Mouse (Mus musculus) intestine, embryonic 16.5 days (tissue): ENCODE measurements around the gene Myh2. TPM values are rescaled to one million over a fixed set of nuclear protein-coding genes. Genes with fewer than 3 reads are reported as not detected.

Source experiments
- ATAC-seq: fragments of 200-750 bp; cut with Nextera tagmentation; 2 replicates; pipeline ENCODE4 v1.8.0; 2017; ENCODE audit warnings: moderate TSS enrichment, moderate library complexity
- H3K27ac ChIP-seq: fragments of 300-500 bp; sonication (generic); 2 replicates; pipeline ENCODE4 v1.5.1; 2014; ENCODE audit warnings: mild to moderate bottlenecking, low read length
- H3K27me3 ChIP-seq: fragments of 300-500 bp; sonication (generic); replicated peaks from 2 replicates; pipeline ENCODE4 v1.6.1; 2014; ENCODE audit warnings: low read length, control low read depth, mixed read lengths; ENCODE audit not compliant: control insufficient read depth, insufficient read depth
- H3K36me3 ChIP-seq: fragments of 300-500 bp; sonication (generic); 2 replicates; pipeline ENCODE4 v1.6.1; 2014; ENCODE audit warnings: low read length, control low read depth; ENCODE audit not compliant: control insufficient read depth, insufficient read depth
- H3K4me1 ChIP-seq: fragments of 300-500 bp; sonication (generic); 2 replicates; pipeline ENCODE4 v1.6.1; 2014; ENCODE audit warnings: low read length, control low read depth, mixed read lengths; ENCODE audit not compliant: control insufficient read depth, insufficient read depth
- H3K4me2 ChIP-seq: fragments of 300-500 bp; sonication (generic); 2 replicates; pipeline ENCODE4 v1.6.1; 2014; ENCODE audit warnings: low read depth, low read length, control low read depth
- H3K4me3 ChIP-seq: fragments of 300-500 bp; sonication (generic); 2 replicates; pipeline ENCODE4 v1.5.1; 2014; ENCODE audit warnings: mild to moderate bottlenecking, low read length
- H3K9ac ChIP-seq: fragments of 300-500 bp; sonication (generic); 2 replicates; pipeline ENCODE4 v1.6.1; 2014; ENCODE audit warnings: low read depth, low read length
- H3K9me3 ChIP-seq: fragments of 300-500 bp; sonication (generic); 2 replicates; pipeline ENCODE4 v1.6.1; 2016; ENCODE audit warnings: low read length, control low read depth; ENCODE audit not compliant: control insufficient read depth
- WGBS: fragments of 180-500 bp; shearing (Covaris S2); extraction: QIAGEN DNeasy Blood & Tissue Kit; methylation state at CpG from one replicate; pipeline ENCODE4 v1.1.7; 2014; 5-methylcytosine and 5-hydroxymethylcytosine counted together
- polyA plus RNA-seq: library from polyadenylated mRNA; unstranded; fragments of >200 nt; fragmentation: Nextera tagmentation; extraction: Ambion mirVana; gene quantifications from 2 replicates; pipeline ENCODE4 v1.2.1, GENCODE M21; 2015

Myh2 gene
- polyA plus RNA-seq, 1 experiment from 2014 or later = 0.02 TPM

- H3K27me3 ChIP-seq = no peaks in the 10 kb centered on the region
- ATAC-seq = no peak
- no peak overlapping the region for H3K9ac ChIP-seq
- H3K36me3 ChIP-seq = no peaks in the 10 kb centered on the region
- H3K27ac ChIP-seq = no peak overlapping the region
- 72% methylated on average over 3 of the region's 3 CpGs for WGBS
- H3K9me3 ChIP-seq = no peaks in the 10 kb centered on the region
- H3K4me1 ChIP-seq = no peaks in the 10 kb centered on the region
- no peak overlapping the region for H3K4me2 ChIP-seq
- no peak overlapping the region for H3K4me3 ChIP-seq
These were observed 57.9 kb downstream of the Myh2 start for GRCm38 (mm10) chr11:67228731-67229130.

DNA sequence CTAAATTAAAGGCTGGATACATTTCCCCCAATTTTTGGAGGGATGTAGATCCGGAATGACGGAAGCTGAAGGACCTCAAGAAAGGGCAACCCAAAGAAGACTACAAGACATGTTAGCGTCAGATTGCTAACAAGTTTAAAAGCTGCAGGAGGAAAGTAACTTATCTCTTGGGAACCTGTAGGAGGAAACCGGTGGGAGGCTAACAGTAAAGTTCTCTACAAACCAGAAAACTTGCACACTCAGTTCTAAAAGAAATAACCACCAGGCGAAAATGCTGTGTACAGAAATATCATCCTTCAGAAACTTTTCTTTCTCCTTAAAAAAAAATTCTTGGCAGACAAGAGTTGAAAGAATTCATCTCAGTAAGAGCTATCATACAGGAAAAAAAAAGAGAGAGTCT, 58.3 kb downstream of the Myh2 start:
- Histone ChIP-seq H3K4me1 (no peaks in the 10 kb centered on the region), H3K9ac (no peak overlapping the region), H3K4me2 (no peak overlapping the region), H3K4me3 (no peak overlapping the region), H3K9me3 (no peaks in the 10 kb centered on the region), H3K27ac (no peak overlapping the region), H3K36me3 (no peaks in the 10 kb centered on the region), H3K27me3 (no peaks in the 10 kb centered on the region)
- 78% methylated on average over 5 of the region's 5 CpGs for WGBS
- ATAC-seq = no peak

- Histone ChIP-seq H3K27ac (no peak overlapping the region), H3K4me2 (no peak overlapping the region), H3K4me3 (no peak overlapping the region), H3K9me3 (no peaks in the 10 kb centered on the region), H3K36me3 (no peaks in the 10 kb centered on the region), H3K27me3 (no peaks in the 10 kb centered on the region), H3K9ac (no peak overlapping the region), H3K4me1 (no peaks in the 10 kb centered on the region)
- ATAC-seq = no peak
- WGBS = 82% methylated on average over 2 of the region's 2 CpGs
These were observed 59.1 kb downstream of the Myh2 start for GRCm38 (mm10) chr11:67229946-67230345.

DNA sequence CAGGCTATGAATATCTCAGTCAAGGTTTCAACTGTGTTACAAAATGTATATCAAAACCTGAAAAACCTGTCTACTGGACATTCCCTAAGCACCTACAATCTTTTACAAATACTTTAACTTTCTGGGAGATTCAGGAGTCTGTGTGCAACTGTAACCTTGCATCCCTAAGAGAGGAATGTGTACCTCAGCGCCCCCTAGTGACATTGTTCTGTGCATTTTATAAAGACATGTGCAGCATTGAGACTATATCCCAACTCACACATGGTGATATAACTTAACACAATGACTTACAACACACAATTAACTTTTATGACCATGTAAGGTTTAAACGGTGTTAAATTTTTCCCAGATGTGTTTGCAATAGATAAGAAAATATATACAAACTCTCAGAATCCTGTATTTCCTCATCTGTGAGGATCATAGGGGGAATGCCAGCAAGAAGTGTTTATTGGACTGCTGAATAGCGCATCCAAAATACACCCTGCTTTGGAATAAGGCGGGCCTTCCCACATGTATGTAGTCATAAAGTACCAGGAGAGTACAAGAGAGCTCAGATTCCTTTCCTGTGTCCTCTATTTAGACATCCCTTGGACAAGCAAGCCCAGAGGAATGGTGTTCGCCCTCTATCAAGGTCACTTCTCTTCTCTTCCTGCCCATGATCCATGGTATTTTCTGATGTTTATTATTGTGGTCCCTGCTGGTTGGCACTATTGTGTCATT, 65.0 kb downstream of the Myh2 start:
- Histone ChIP-seq H3K9me3 (no peaks in the 10 kb centered on the region), H3K4me2 (no peak overlapping the region), H3K9ac (no peak overlapping the region), H3K4me1 (no peaks in the 10 kb centered on the region), H3K27ac (no peak overlapping the region), H3K27me3 (no peaks in the 10 kb centered on the region), H3K36me3 (no peaks in the 10 kb centered on the region), H3K4me3 (no peak overlapping the region)
- ATAC-seq = no peak
- WGBS = 58% methylated on average over 5 of the region's 5 CpGs

DNA sequence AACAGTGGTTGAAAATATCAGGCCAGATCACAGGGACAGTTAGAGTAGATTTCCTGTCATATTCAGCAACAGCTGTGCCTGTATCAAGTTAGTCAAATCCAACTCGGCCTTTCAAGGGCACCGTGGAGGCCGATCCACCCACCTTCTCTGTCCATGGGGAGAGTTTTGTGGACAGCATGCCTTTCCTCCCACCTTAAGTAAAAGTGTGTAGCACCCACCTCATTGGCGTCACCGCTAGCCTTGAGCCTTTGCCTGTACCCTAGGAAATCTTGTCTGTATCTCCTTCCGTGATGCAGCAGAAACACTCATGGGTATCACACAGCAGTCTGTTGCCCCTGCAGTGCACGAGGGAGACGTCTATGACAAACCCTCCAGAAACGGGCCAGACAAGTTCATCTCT, 66.0 kb downstream of the Myh2 start:
- WGBS = 86% methylated on average over 9 of the region's 9 CpGs
- no peak for ATAC-seq
- Histone ChIP-seq H3K4me2 (no peak overlapping the region), H3K4me1 (no peaks in the 10 kb centered on the region), H3K36me3 (no peaks in the 10 kb centered on the region), H3K9me3 (no peaks in the 10 kb centered on the region), H3K27me3 (no peaks in the 10 kb centered on the region), H3K27ac (no peak overlapping the region), H3K4me3 (no peak overlapping the region), H3K9ac (no peak overlapping the region)

GRCm38 (mm10) chr11:67237481-67238079, 66.8 kb downstream of the Myh2 start, which contains the start of gene Myh4:
Gene Myh4 (plus strand): TSS chr11:67238029.
- H3K36me3 ChIP-seq = no peaks in the 10 kb centered on the region
- H3K27ac ChIP-seq = no peak within 1 kb of the TSS
- H3K4me1 ChIP-seq = no peaks in the 10 kb centered on the region
- 80% methylated on average over 5 of the region's 5 CpGs for WGBS
- H3K9ac ChIP-seq = no peak within 1 kb of the TSS
- H3K4me2 ChIP-seq = no peak within 1 kb of the TSS
- H3K4me3 ChIP-seq = no peak within 1 kb of the TSS
- ATAC-seq = no peak
- no peaks in the 10 kb centered on the region for H3K27me3 ChIP-seq
- no peaks in the 10 kb centered on the region for H3K9me3 ChIP-seq

DNA sequence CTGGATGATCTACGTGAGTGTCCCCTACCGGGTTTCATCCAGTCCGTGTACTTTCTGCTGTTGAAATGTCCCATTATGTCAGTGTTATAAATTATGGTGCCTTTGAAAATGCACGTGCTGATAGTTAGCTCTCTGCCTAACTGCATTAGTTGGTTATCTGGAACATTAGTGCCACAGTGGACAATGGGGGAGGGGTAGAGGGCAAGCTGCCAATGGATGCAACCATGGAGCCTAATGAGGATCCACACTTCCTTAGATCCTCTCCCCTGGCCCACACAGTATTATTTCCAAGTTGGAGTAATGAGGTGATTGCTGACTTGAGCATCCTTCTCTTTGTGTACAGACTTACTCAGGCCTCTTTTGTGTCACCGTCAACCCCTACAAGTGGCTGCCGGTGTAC, 70.2 kb downstream of the Myh2 start:
- no peak overlapping the region for H3K4me2 ChIP-seq
- ATAC-seq = no peak
- WGBS = 80% methylated on average over 6 of the region's 6 CpGs

More for the DNA sequence above, 70.2 kb downstream of the Myh2 start:
- Histone ChIP-seq H3K9me3 (no peaks in the 10 kb centered on the region), H3K27ac (no peak overlapping the region), H3K4me1 (no peaks in the 10 kb centered on the region), H3K4me3 (no peak overlapping the region), H3K9ac (no peak overlapping the region), H3K36me3 (no peaks in the 10 kb centered on the region), H3K27me3 (no peaks in the 10 kb centered on the region)

Other genes with a start within 250 kb of the Myh2 start
- gene Tmem238l, start 214.4 kb upstream of the Myh2 start, polyA plus RNA-seq = 2.2 and 2.8 TPM in 2 replicates
- 3.4 and 4.6 TPM in 2 replicates for gene Tmem220, start 145.9 kb upstream of the Myh2 start, polyA plus RNA-seq
- gene Adprm, start 118.4 kb upstream of the Myh2 start, polyA plus RNA-seq = 20.8 and 22.1 TPM in 2 replicates
- 17.7 and 18.6 TPM in 2 replicates for gene Sco1, start 118.4 kb upstream of the Myh2 start, polyA plus RNA-seq
- 0.50 and 1.1 TPM in 2 replicates for gene Myh3, start 92.7 kb upstream of the Myh2 start, polyA plus RNA-seq
- gene Myh1, start 29.0 kb downstream of the Myh2 start, polyA plus RNA-seq = 0.04 TPM in 1 of 2 replicates, not detected in the other
- gene Myh4, start 67.0 kb downstream of the Myh2 start, polyA plus RNA-seq = not detected in 2 replicates
- gene Myh8, start 106.1 kb downstream of the Myh2 start, polyA plus RNA-seq = 0.32 and 0.64 TPM in 2 replicates
- not detected in 2 replicates for gene Myh13, start 150.6 kb downstream of the Myh2 start, polyA plus RNA-seq